Mouse (Mus musculus): ENCODE measurements at regions not wholly inside any gene's neighbourhood (a gene's known extent, or its start where the extent isn't known, plus 50 kb on each side); places are given as distances from the start of the nearest gene placed in this dataset.

DNA sequence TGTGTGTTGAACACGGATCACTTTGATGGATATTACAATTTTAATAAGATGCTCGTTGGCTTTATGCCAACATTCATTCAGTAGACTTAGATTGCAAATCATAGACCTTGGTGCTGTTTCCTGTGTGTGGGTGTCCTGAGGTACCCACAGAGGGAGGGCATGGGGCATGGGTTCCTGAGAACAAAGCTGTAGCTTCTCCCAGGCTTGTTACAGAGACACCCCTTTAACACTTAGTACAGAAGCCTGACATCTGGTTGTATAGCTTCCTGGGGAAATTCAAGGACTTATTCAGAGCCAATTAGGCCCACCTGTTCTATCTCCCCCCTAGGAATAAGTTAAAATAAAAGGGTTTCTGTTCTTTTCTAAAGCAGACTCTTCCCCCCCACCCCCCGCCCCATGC lies 97.9 kb upstream of the Foxb1 start:
- TF ChIP-seq POLR2A (IDR thresholded peaks at IDR 0.05; ENCODE audit: control insufficient read depth, low read depth, low read length) = no peak
- TF ChIP-seq CTCF (IDR thresholded peaks at IDR 0.05; ENCODE audit: control insufficient read depth, insufficient read depth, insufficient replicate concordance, low read depth, low read length) = no peak
